Mouse (Mus musculus) thymus, adult 2 months (tissue): ENCODE data around the gene Phb.

Experiments used
- CTCF ChIP-seq: fragments of 200-500 bp; IDR thresholded peaks from 2 replicates; pipeline ENCODE4 v1.5.1; 2012; ENCODE audit warnings: mild to moderate bottlenecking, control low read depth, low read length, moderate library complexity, borderline replicate concordance; ENCODE audit not compliant: control insufficient read depth, poor library complexity, insufficient read depth; ENCODE audit errors: extremely low read depth
- POLR2A ChIP-seq: fragments of 200-500 bp; IDR thresholded peaks from 2 replicates; pipeline ENCODE4 v1.6.1; 2012; ENCODE audit warnings: mild to moderate bottlenecking, low read length, control low read depth, moderate library complexity; ENCODE audit not compliant: control insufficient read depth, poor library complexity, insufficient read depth; ENCODE audit errors: extremely low read depth

GRCm38 (mm10) chr11:95676307-95676706 is 9.6 kb downstream of the Phb start:
- peak; percentile 78; the same call in 1 of the 2 replicates for TF ChIP-seq CTCF
- TF ChIP-seq POLR2A: no peak
